In genomic region chr8:104961537-104961961, GRCm38 (mm10) we compare ENCODE assay signal across 8 mouse cellular contexts. TPM values are rescaled to one million over a fixed set of nuclear protein-coding genes. Genes with fewer than 3 reads are reported as not detected.
DNase-seq lines count a peak whose midpoint lies in the region; ATAC-seq lines count a peak whose summit lies in the region.

Ces2g (plus strand) TSS chr8:104961718.

- no peak within 1 kb of the TSS for H3K4me2 ChIP-seq in embryonic facial prominence, embryonic 15.5 days (replicated peaks)

- no peaks in the 10 kb centered on the region for H3K4me1 ChIP-seq in embryonic facial prominence, embryonic 15.5 days

- no peak within 1 kb of the TSS for H3K9ac ChIP-seq in embryonic facial prominence, embryonic 15.5 days

- DNase-seq in adrenal gland, postnatal 14 days, result peak; percentile 6
- no peak for DNase-seq in adrenal gland, adult 8-10 months
- DNase-seq in large intestine, adult 2 months (ENCODE audit: low read depth, low spot score), result peak; percentile 35
- DNase-seq in ovary, postnatal 10 days (ENCODE audit: low spot score), result peak; percentile 8
- DNase-seq in left cerebral cortex, adult 18-20 months (ENCODE audit: low spot score in 2 of 2), result no peak
- DNase-seq in thymus, postnatal 36 days, result no peak
- no peak for DNase-seq in embryo, embryonic 11 days

- H3K9me3 ChIP-seq in embryonic facial prominence, embryonic 15.5 days (replicated peaks), result no peaks in the 10 kb centered on the region

- 0 out of 2 replicates have a peak within 1 kb of the TSS, but pooled peaks have one; percentile 3 for H3K27ac ChIP-seq in embryonic facial prominence, embryonic 15.5 days (replicated peaks)

- no peak within 1 kb of the TSS for H3K4me3 ChIP-seq in embryonic facial prominence, embryonic 15.5 days (replicated peaks)

- 53% methylated on average over 5 of the region's 5 CpGs for WGBS in embryonic facial prominence, embryonic 15.5 days
- WGBS in large intestine, adult 2 months, result 20% methylated on average over 5 of the region's 5 CpGs

- no peaks in the 10 kb centered on the region for H3K36me3 ChIP-seq in embryonic facial prominence, embryonic 15.5 days

- H3K27me3 ChIP-seq in embryonic facial prominence, embryonic 15.5 days, result no peaks in the 10 kb centered on the region

- ATAC-seq in embryonic facial prominence, embryonic 15.5 days (ENCODE audit: insufficient number of reproducible peaks, low FRiP score, low TSS enrichment, low read depth), result no peak

RNA-seq across cellular contexts. Expression of gene Ces2g, which starts in this region (rescaled TPM):
- total RNA-seq in adrenal gland, postnatal 14 days (2021), result 3.5 and 8.3 TPM in 2 replicates
- total RNA-seq in adrenal gland, adult 8-10 months (2022), result 1 to 10 TPM; 2.7 to 3.9 (median 3.4) TPM
- 9.7 and 10.4 TPM in 2 replicates for polyA plus RNA-seq in embryonic facial prominence, embryonic 15.5 days (2015; fragmentation: Nextera tagmentation; extraction: Ambion mirVana)
- polyA plus RNA-seq in large intestine, adult 2 months (2012; rRNA removed), result 1.6 and 4.3 TPM in 2 replicates
- under 1 TPM; 0.21 to 0.45 TPM for total RNA-seq in left cerebral cortex, adult 18-20 months (2021)

Comparison
In these comparisons a context has a peak if more than half of its experiments do, and no peak if none do; other contexts are left out.
1. DNase-seq: peak in adrenal gland, postnatal 14 days (single experiment), large intestine, adult 2 months (single experiment) and ovary, postnatal 10 days (single experiment); none in adrenal gland, adult 8-10 months (single experiment), left cerebral cortex, adult 18-20 months (0 of 2), thymus, postnatal 36 days (0 of 2) and embryo, embryonic 11 days (single experiment).